Mouse (Mus musculus): ENCODE measurements around the gene Gpank1. TPM values are rescaled to one million over a fixed set of nuclear protein-coding genes. Genes with fewer than 3 reads are reported as not detected.

Gpank1 gene
- total RNA-seq, 2 experiments from 2014 or later: 15.9 to 16.4 TPM

Other genes with a start within 250 kb of the Gpank1 start
- gene Zbtb12, start 242.0 kb upstream of the Gpank1 start, total RNA-seq (2021): 1 to 10 TPM; 7.4 to 7.8 TPM
- gene Gm20547, start 239.4 kb upstream of the Gpank1 start, total RNA-seq (2021): not detected
- 1 to 10 TPM; 2.7 to 3.4 TPM for gene C2, start 223.2 kb upstream of the Gpank1 start, total RNA-seq (2021)
- gene Ehmt2, start 223.0 kb upstream of the Gpank1 start, total RNA-seq (2021): 100 to 1,000 TPM; 168 to 175 TPM
- gene Slc44a4, start 207.0 kb upstream of the Gpank1 start, total RNA-seq (2021): under 1 TPM; 0.30 to 0.45 TPM
- gene Neu1, start 190.2 kb upstream of the Gpank1 start, total RNA-seq (2021): 10 to 100 TPM; 46.2 to 48.4 TPM
- gene Hspa1b, start 162.2 kb upstream of the Gpank1 start, total RNA-seq (2021): 10 to 100 TPM; 21.5 to 31.4 TPM
- gene Gm20481, start 151.5 kb upstream of the Gpank1 start, total RNA-seq (2021): under 1 TPM in 1 of 2 experiments, not detected in 1; 0.72 TPM
- 10 to 100 TPM; 22.1 to 23.4 TPM for gene Hspa1a, start 149.3 kb upstream of the Gpank1 start, total RNA-seq (2021)
- under 1 TPM; 0.44 to 0.61 TPM for gene Hspa1l, start 148.8 kb upstream of the Gpank1 start, total RNA-seq (2021)
- 10 to 100 TPM; 13.9 to 15.5 TPM for gene Lsm2, start 139.6 kb upstream of the Gpank1 start, total RNA-seq (2021)
- 10 to 100 TPM; 39.6 to 44.0 TPM for gene Vars, start 120.5 kb upstream of the Gpank1 start, total RNA-seq (2021)
- under 1 TPM; 0.61 to 0.77 TPM for gene Vwa7, start 104.9 kb upstream of the Gpank1 start, total RNA-seq (2021)
- not detected for gene Sapcd1, start 93.4 kb upstream of the Gpank1 start, total RNA-seq (2021)
- gene Msh5, start 74.7 kb upstream of the Gpank1 start, total RNA-seq (2021): under 1 TPM; 0.65 to 0.68 TPM
- gene Clic1, start 71.5 kb upstream of the Gpank1 start, total RNA-seq (2021): 10 to 100 TPM in 1 of 2 experiments, 1 to 10 TPM in 1; 9.1 to 10.2 TPM
- gene Ddah2, start 62.4 kb upstream of the Gpank1 start, total RNA-seq (2021): 10 to 100 TPM in 1 of 2 experiments, 1 to 10 TPM in 1; 9.9 to 11.6 TPM
- gene Ly6g6c, start 56.1 kb upstream of the Gpank1 start, total RNA-seq (2021): not detected
- not detected for gene Mpig6b, start 55.3 kb upstream of the Gpank1 start, total RNA-seq (2021)
- gene Ly6g6e, start 44.6 kb upstream of the Gpank1 start, total RNA-seq (2021): 1 to 10 TPM; 2.3 to 6.2 TPM
- 1 to 10 TPM in 1 of 2 experiments, under 1 TPM in 1; 0.70 to 1.0 TPM for gene Ly6g6d, start 43.4 kb upstream of the Gpank1 start, total RNA-seq (2021)
- under 1 TPM; 0.33 to 0.40 TPM for gene Ly6g6f, start 35.8 kb upstream of the Gpank1 start, total RNA-seq (2021)
- 100 to 1,000 TPM; 115 to 120 TPM for gene Abhd16a, start 32.2 kb upstream of the Gpank1 start, total RNA-seq (2021)
- not detected for gene Ly6g5c, start 13.2 kb upstream of the Gpank1 start, total RNA-seq (2021)
- under 1 TPM; 0.28 to 0.72 TPM for gene Ly6g5b, start 6.0 kb upstream of the Gpank1 start, total RNA-seq (2021)
- 100 to 1,000 TPM; 192 to 198 TPM for gene Csnk2b, start 598 bp downstream of the Gpank1 start, total RNA-seq (2021)
- 10 to 100 TPM; 31.5 to 32.2 TPM for gene D17H6S53E, start 4.9 kb downstream of the Gpank1 start, total RNA-seq (2021)
- not detected for gene Apom, start 10.6 kb downstream of the Gpank1 start, total RNA-seq (2021)
- 100 to 1,000 TPM; 294 to 308 TPM for gene Bag6, start 13.7 kb downstream of the Gpank1 start, total RNA-seq (2021)
- gene Prrc2a, start 43.4 kb downstream of the Gpank1 start, total RNA-seq (2021): 100 to 1,000 TPM; 270 to 288 TPM
- gene Aif1, start 54.6 kb downstream of the Gpank1 start, total RNA-seq (2021): 10 to 100 TPM in 1 of 2 experiments, 1 to 10 TPM in 1; 8.6 to 11.6 TPM
- gene Lst1, start 67.0 kb downstream of the Gpank1 start, total RNA-seq (2021): 1 to 10 TPM; 6.0 to 6.9 TPM
- gene Ltb, start 73.0 kb downstream of the Gpank1 start, total RNA-seq (2021): under 1 TPM; 0.79 to 0.80 TPM
- not detected for gene Tnf, start 80.6 kb downstream of the Gpank1 start, total RNA-seq (2021)
- gene Lta, start 83.9 kb downstream of the Gpank1 start, total RNA-seq (2021): under 1 TPM; 0.23 to 0.60 TPM
- not detected for gene Gm16181, start 99.4 kb downstream of the Gpank1 start, total RNA-seq (2021)
- gene Atp6v1g2, start 112.2 kb downstream of the Gpank1 start, total RNA-seq (2021): 100 to 1,000 TPM; 587 to 598 TPM
- gene Nfkbil1, start 114.3 kb downstream of the Gpank1 start, total RNA-seq (2021): 10 to 100 TPM; 11.6 to 14.9 TPM
- gene Ddx39b, start 120.3 kb downstream of the Gpank1 start, total RNA-seq (2021): 100 to 1,000 TPM; 201 to 213 TPM
- 10 to 100 TPM; 26.2 to 33.1 TPM for gene H2-D1, start 141.3 kb downstream of the Gpank1 start, total RNA-seq (2021)
- 1 to 10 TPM in 1 of 2 experiments, under 1 TPM in 1; 0.79 to 1.2 TPM for gene H2-Q1, start 198.9 kb downstream of the Gpank1 start, total RNA-seq (2021)
- under 1 TPM; 0.44 to 0.82 TPM for gene H2-Q2, start 220.8 kb downstream of the Gpank1 start, total RNA-seq (2021)

Data from left cerebral cortex, adult 18-20 months (tissue).